Mouse (Mus musculus) myocyte (in vitro differentiated cells): ENCODE data around the gene Pak1ip1.

Experiments used
- CEBPB ChIP-seq: IDR thresholded peaks from 2 replicates; pipeline ENCODE4 v1.6.1; 2011; ENCODE audit warnings: mild to moderate bottlenecking, moderate library complexity; ENCODE audit not compliant: poor library complexity, insufficient read depth, severe bottlenecking
- E2F4 ChIP-seq: IDR thresholded peaks from one replicate; pipeline ENCODE4 v1.6.1; 2011; ENCODE audit warnings: mild to moderate bottlenecking, control low read depth, moderate library complexity; ENCODE audit not compliant: insufficient read depth
- MYOD1 ChIP-seq, 3 experiments: IDR thresholded peaks; one replicate each; pipeline ENCODE4 v1.6.1; 2011; ENCODE audit warnings: control low read depth in 2 of 3, low read depth in 2 of 3, mild to moderate bottlenecking in 2 of 3, moderate library complexity in 1 of 3; ENCODE audit not compliant: insufficient read length in 2 of 3, control insufficient read depth in 1 of 3
- MYOG ChIP-seq, 3 experiments: IDR thresholded peaks; one replicate each; pipeline ENCODE4 v1.6.1; 2011; ENCODE audit warnings: control low read depth in 2 of 3, low read depth in 2 of 3, mild to moderate bottlenecking in 2 of 3; ENCODE audit not compliant: insufficient read length in 2 of 3, control insufficient read depth in 1 of 3, insufficient read depth in 1 of 3
- POLR2A ChIP-seq: IDR thresholded peaks from one replicate; pipeline ENCODE4 v1.6.1; 2011; ENCODE audit warnings: low read depth, mild to moderate bottlenecking, control low read depth, moderate library complexity; ENCODE audit not compliant: insufficient read length
- TCF12 ChIP-seq: IDR thresholded peaks from one replicate; pipeline ENCODE4 v1.6.1; 2011; ENCODE audit warnings: mild to moderate bottlenecking, control low read depth; ENCODE audit not compliant: poor library complexity, insufficient read depth, severe bottlenecking
- USF1 ChIP-seq: IDR thresholded peaks from one replicate; pipeline ENCODE4 v1.6.1; 2011; ENCODE audit warnings: low read depth, mild to moderate bottlenecking, control low read depth, moderate library complexity

- TF ChIP-seq POLR2A (no peak), E2F4 (no peak), USF1 (no peak), MYOD1 (IDR thresholded peaks at IDR 0.05; ENCODE audit: control insufficient read depth in 1 of 3, insufficient read length in 2 of 3, low read depth in 2 of 3) (no peak), MYOG (IDR thresholded peaks at IDR 0.05; ENCODE audit: control insufficient read depth in 1 of 3, insufficient read depth in 1 of 3, insufficient read length in 2 of 3, low read depth in 2 of 3) (no peak), CEBPB (no peak), TCF12 (no peak)
Observed at GRCm38 (mm10) chr13:41016797-41017405, 16.1 kb downstream of the Pak1ip1 start.
